Mouse (Mus musculus) ES-Bruce4 (cell line): ENCODE results near the gene Ppm1h. TPM values are rescaled to one million over a fixed set of nuclear protein-coding genes. Genes with fewer than 3 reads are reported as not detected.

Experiments
- H3K27ac ChIP-seq: 2 replicates; pipeline ENCODE4 v1.5.1; 2012; ENCODE audit warnings: low read length, inconsistent platforms; ENCODE audit not compliant: insufficient read depth
- H3K27me3 ChIP-seq: 2 replicates; pipeline ENCODE4 v1.6.1; 2012; ENCODE audit warnings: mild to moderate bottlenecking, low read length, inconsistent platforms; ENCODE audit not compliant: control insufficient read depth, poor library complexity, insufficient read depth, severe bottlenecking
- H3K36me3 ChIP-seq: 2 replicates; pipeline ENCODE4 v1.6.1; 2012; ENCODE audit warnings: inconsistent platforms, mild to moderate bottlenecking, low read length, moderate library complexity; ENCODE audit not compliant: control insufficient read depth, poor library complexity, insufficient read depth, severe bottlenecking
- H3K4me1 ChIP-seq: one replicate; pipeline ENCODE4 v1.8.1; 2011; ENCODE audit warnings: low read length; ENCODE audit not compliant: control insufficient read depth, insufficient read depth
- H3K4me3 ChIP-seq: 2 replicates; pipeline ENCODE4 v1.5.1; 2011; ENCODE audit warnings: low read depth, mild to moderate bottlenecking, low read length
- H3K9ac ChIP-seq: 2 replicates; pipeline ENCODE4 v1.6.1; 2012; ENCODE audit warnings: low read depth, mild to moderate bottlenecking, inconsistent platforms; ENCODE audit not compliant: poor library complexity, severe bottlenecking
- H3K9me3 ChIP-seq: replicated peaks from 2 replicates; pipeline ENCODE4 v1.6.1; 2012; ENCODE audit warnings: mild to moderate bottlenecking, low read length, inconsistent platforms; ENCODE audit not compliant: control insufficient read depth, poor library complexity, insufficient read depth, severe bottlenecking
- CTCF ChIP-seq: IDR thresholded peaks from one replicate; pipeline ENCODE4 v1.8.1; 2011; ENCODE audit warnings: low read depth, low read length
- EP300 ChIP-seq: IDR thresholded peaks from 2 replicates; pipeline ENCODE4 v1.6.1; 2011; ENCODE audit warnings: low read depth, low read length; ENCODE audit not compliant: insufficient read depth
- POLR2A ChIP-seq: IDR thresholded peaks from one replicate; pipeline ENCODE4 v1.8.1; 2011; ENCODE audit warnings: low read length; ENCODE audit not compliant: insufficient read depth
- polyA plus RNA-seq: library from polyadenylated mRNA; stranded (reverse); fragments of >200 nt; gene quantifications from 2 replicates; pipeline ENCODE4 v1.2.4, GENCODE M21; 2011; ENCODE audit warnings: low read depth; ENCODE audit not compliant: missing spikeins, insufficient read depth, insufficient read length

Gene Ppm1h
- polyA plus RNA-seq, 1 experiment = 8.7 TPM

DNA sequence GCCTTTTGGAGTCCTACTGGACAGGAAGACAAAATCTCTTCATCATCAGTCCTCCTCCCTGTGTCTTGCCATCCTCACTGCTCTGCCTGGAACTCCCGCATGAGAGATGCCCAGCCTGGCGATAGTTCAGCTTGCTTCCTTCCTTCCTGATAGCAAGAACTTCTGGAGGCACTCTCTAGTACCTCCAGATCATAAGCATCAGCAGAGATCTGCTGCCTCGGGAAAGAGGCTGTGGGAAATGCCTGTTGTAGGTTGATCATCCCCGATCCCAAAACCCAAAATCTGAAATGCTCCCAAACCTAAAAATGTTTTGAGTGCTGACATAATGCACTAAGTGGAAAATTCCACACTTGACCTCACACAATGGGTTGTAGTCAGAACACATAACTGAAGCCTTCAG is 198.4 kb downstream of the Ppm1h start:
- no peaks in the 10 kb centered on the region for H3K4me1 ChIP-seq
- no peaks in the 10 kb centered on the region; the same call in 1 of the 2 replicates for H3K9me3 ChIP-seq
- no peaks in the 10 kb centered on the region for H3K27me3 ChIP-seq
- H3K9ac ChIP-seq = no peak overlapping the region
- no peak overlapping the region for H3K4me3 ChIP-seq
- H3K36me3 ChIP-seq = no peaks in the 10 kb centered on the region
- no peak overlapping the region for H3K27ac ChIP-seq
- no peak for TF ChIP-seq EP300

DNA sequence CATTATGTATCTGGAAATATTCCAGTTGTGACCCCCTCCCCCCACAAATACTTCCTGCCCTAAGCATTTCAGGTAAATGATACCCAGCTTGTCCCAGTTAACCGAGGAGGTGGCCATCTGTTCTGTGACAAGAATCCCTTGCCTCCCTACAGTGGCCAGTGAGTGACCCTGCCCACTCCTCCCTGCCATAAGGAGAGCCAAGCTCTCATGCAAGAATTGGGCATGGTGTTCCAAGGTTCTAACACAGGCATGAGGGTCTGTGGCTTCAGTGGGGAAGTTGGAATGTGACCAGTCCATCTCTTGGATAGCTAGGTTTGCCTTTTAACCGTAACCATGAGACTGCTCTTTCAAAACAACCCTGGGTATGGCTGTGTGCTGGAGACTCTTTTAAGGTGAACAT is 198.9 kb downstream of the Ppm1h start:
- H3K36me3 ChIP-seq = no peaks in the 10 kb centered on the region
- H3K4me3 ChIP-seq = no peak overlapping the region
- no peaks in the 10 kb centered on the region for H3K27me3 ChIP-seq
- no peaks in the 10 kb centered on the region for H3K4me1 ChIP-seq
- H3K27ac ChIP-seq = no peak overlapping the region
- no peak overlapping the region for H3K9ac ChIP-seq
- H3K9me3 ChIP-seq = no peaks in the 10 kb centered on the region; the same call in 1 of the 2 replicates
- TF ChIP-seq EP300 = no peak
- TF ChIP-seq POLR2A = no peak
- no peak for TF ChIP-seq CTCF

DNA sequence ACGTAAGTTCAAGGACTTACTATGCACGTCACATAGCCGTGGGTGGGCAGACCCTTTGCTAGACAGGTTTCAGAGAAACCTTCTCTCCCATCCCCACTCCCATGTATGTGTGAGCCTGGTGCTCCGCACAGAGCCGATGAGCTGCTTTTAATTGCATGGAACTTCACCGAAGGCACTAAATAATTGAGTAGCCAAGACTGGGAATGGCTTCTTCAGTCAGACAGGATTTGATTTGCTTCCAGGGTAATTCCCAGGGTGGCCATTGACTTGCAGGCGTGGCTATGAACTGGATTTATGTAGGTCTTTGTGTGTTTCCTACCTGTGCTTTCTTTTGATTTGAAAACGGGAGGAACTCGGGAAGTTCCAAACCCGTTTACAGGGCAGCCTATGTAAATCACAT is 202.9 kb downstream of the Ppm1h start:
- Histone ChIP-seq H3K27ac (no peak overlapping the region), H3K9me3 (no peaks in the 10 kb centered on the region; the same call in 1 of the 2 replicates), H3K4me1 (no peaks in the 10 kb centered on the region), H3K4me3 (no peak overlapping the region), H3K36me3 (no peaks in the 10 kb centered on the region), H3K27me3 (no peaks in the 10 kb centered on the region), H3K9ac (no peak overlapping the region)
- TF ChIP-seq CTCF = no peak
- no peak for TF ChIP-seq POLR2A
- no peak for TF ChIP-seq EP300

DNA sequence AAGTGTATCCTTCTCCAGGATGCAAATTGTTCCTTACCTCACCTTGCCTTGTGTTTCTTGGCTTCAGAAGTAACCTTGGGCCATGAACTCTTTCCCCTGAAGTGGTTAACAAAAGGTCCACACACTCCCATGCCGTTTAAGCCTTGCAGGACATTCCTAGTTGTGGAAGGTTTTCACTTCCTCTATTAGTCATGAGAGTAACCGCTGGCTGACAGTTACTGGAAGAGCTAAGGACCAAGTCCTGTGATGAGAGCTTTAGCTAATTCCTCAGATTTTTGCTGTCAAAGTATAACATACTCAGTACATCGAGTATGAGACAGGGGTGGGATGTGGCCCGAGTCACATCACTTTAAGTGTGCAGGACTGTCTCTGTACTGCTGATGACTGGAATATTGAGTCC is 204.1 kb downstream of the Ppm1h start:
- no peaks in the 10 kb centered on the region for H3K27me3 ChIP-seq
- H3K36me3 ChIP-seq = no peaks in the 10 kb centered on the region
- no peaks in the 10 kb centered on the region for H3K4me1 ChIP-seq
- no peak overlapping the region for H3K27ac ChIP-seq
- H3K9me3 ChIP-seq = no peaks in the 10 kb centered on the region; the same call in 1 of the 2 replicates
- H3K9ac ChIP-seq = no peak overlapping the region
- TF ChIP-seq CTCF = no peak
- no peak for TF ChIP-seq EP300
- no peak for TF ChIP-seq POLR2A
- H3K4me3 ChIP-seq = no peak overlapping the region

DNA sequence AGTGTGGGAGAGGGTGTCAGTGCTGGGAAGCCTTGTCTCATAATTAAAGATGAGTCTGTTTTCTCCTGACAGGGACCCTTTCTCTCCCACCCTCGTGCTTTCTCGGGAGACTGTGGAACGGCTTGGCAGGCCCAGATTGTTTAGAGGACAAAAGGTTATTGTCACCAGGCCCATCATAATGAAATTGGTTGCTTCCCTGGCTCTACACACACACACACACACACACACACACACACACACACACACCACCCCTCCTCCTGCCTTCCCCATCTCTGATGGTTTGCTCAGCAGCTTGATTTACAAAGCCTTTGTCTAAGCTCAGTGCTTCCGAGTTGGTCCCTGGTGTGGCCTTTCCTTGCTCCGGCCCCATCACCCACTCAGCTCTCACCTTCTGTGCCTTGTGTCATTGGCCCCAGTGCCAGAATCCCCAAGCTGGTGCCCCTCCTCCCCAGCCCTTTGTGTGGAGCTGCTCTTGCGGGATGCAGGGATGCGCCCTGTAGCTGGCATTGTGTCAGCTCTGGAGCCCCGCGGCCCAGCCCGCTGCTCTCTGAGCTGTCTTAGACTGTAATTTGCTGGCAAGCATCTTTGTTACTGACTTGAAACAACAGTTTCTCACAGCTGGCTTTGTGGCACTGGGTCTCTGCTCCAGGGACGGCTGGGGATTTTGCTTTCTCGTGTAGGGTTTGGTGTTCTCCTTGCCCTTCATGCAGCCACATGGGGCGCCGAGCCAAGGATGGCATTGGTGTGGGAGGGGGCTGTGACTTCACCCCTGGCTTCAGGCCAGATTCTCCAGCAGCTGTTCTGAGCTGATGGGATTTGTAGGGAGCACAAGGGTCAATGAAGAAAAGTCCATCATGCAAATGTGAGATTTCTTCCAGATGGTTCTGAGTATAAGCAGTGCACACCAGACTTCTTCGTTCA is 205.5 kb downstream of the Ppm1h start:
- Histone ChIP-seq H3K27me3 (no peaks in the 10 kb centered on the region), H3K9ac (no peak overlapping the region), H3K27ac (no peak overlapping the region), H3K9me3 (no peaks in the 10 kb centered on the region; the same call in 1 of the 2 replicates), H3K4me3 (no peak overlapping the region), H3K4me1 (no peaks in the 10 kb centered on the region), H3K36me3 (no peaks in the 10 kb centered on the region)
- TF ChIP-seq EP300 (0 out of 2 replicates have a peak, but pooled peaks have one; percentile 18), CTCF (no peak), POLR2A (no peak)

DNA sequence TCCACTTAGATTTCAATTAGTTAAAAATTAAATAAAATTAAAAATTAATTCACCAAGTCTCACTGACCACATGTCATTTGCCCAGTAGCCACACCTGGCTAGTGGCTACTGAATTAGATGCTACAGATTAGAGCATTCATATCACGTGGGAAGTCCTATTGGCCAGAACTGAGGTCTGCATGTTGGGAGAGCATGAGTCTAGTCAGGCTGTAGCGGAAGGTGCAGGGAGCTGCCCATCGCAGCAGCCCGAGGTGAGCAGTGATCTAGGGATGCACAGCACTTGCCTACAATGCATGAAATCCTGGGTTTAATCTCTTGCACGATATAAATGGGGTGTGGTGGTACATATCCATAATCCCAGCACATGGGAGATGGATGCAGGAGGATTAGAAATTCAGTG is 206.7 kb downstream of the Ppm1h start:
- H3K36me3 ChIP-seq = no peaks in the 10 kb centered on the region
- H3K9ac ChIP-seq = no peak overlapping the region
- no peaks in the 10 kb centered on the region for H3K9me3 ChIP-seq
- no peaks in the 10 kb centered on the region for H3K27me3 ChIP-seq
- H3K4me3 ChIP-seq = no peak overlapping the region
- TF ChIP-seq CTCF = no peak
- no peak for TF ChIP-seq POLR2A
- no peak overlapping the region for H3K27ac ChIP-seq
- no peaks in the 10 kb centered on the region for H3K4me1 ChIP-seq
